Mouse (Mus musculus): ENCODE data around the gene Dbn1. TPM values are rescaled to one million over a fixed set of nuclear protein-coding genes. Genes with fewer than 3 reads are reported as not detected.

The Dbn1 gene
- polyA plus RNA-seq, 1 experiment from 2014 or later = 64.9 TPM

DNA sequence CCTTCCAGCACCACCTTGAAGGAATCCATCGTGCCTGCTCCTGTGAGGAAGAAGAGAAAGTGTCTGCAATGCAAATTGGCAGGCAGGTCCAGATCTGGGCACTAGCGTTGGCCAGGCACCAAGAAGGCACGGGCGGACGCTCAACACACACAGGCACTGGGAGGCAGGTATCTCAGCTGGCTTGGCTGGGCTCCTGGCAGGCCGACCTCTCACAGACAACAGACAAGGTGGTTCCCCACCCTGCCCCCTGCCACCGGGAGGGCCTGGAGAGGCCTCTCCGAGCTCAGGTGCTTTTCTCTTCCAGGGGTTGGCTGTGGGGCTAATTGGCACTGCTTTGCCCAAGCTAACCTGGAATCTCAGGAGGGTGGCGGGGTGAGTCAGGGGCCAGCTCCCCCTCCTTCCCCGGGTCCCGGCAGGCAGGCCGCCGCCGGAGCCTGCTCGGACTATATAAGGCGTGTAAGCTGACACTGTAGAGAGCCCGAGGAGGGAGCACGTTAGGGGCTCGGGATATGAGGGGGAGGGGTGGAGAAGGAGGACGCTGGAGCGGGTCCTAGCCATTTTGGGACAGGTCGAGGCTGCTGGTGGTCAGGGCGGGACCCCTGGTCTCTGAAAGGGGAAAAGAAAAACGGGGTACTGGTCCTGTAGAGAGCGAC lies 24.6 kb upstream of the Dbn1 start:
- peak overlapping the region; percentile 71 for H3K9ac ChIP-seq (ENCODE audit: low read depth, low read length)
- peaks cover 4% of the 10 kb centered on the region; the same call in 1 of the 2 replicates for H3K27me3 ChIP-seq (replicated peaks; ENCODE audit: control insufficient read depth, insufficient read depth, low read length)
- WGBS = 2% methylated on average over 25 of the region's 25 CpGs
- no peaks in the 10 kb centered on the region for H3K9me3 ChIP-seq (ENCODE audit: control insufficient read depth, low read length)
- H3K36me3 ChIP-seq (ENCODE audit: control insufficient read depth, insufficient read depth, low read length) = peaks cover 4% of the 10 kb centered on the region; the same call in 1 of the 2 replicates
- H3K4me2 ChIP-seq = peak overlapping the region; percentile 97
- DNase-seq (ENCODE audit: low spot score) (peak; percentile 72), ATAC-seq (replicated peaks; ENCODE audit: low FRiP score) (peak; percentile 41; the same call in 1 of the 2 replicates)
- peaks cover 29% of the 10 kb centered on the region for H3K4me1 ChIP-seq (replicated peaks; ENCODE audit: control insufficient read depth, insufficient read depth, low read length)
- H3K27ac ChIP-seq (ENCODE audit: low read depth, low read length) = peak overlapping the region; percentile 44
- peak overlapping the region; percentile 72 for H3K4me3 ChIP-seq (ENCODE audit: low read depth, low read length)

DNA sequence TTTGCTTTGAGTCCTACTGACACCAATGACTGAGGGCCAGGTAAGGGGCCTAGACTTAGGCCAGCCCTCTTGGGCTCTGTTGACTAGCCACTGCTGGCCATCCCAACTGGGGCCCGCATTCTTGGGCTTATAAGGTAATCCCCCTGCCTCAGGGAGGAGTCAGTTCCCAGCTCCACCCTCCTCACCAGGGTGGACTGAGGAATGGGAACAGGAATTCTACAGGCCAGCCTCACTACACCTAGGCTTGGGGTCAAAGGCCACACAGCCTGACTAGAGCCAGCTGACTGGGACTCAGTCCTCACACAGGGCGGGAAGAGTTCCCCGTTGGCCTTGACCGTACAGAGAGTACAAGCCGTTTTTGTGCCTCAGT lies 23.6 kb upstream of the Dbn1 start:
- ATAC-seq (replicated peaks; ENCODE audit: low FRiP score) = no peak; the same call in 1 of the 2 replicates
- no peak for DNase-seq (ENCODE audit: low spot score)
- no peaks in the 10 kb centered on the region for H3K9me3 ChIP-seq (ENCODE audit: control insufficient read depth, low read length)

DNA sequence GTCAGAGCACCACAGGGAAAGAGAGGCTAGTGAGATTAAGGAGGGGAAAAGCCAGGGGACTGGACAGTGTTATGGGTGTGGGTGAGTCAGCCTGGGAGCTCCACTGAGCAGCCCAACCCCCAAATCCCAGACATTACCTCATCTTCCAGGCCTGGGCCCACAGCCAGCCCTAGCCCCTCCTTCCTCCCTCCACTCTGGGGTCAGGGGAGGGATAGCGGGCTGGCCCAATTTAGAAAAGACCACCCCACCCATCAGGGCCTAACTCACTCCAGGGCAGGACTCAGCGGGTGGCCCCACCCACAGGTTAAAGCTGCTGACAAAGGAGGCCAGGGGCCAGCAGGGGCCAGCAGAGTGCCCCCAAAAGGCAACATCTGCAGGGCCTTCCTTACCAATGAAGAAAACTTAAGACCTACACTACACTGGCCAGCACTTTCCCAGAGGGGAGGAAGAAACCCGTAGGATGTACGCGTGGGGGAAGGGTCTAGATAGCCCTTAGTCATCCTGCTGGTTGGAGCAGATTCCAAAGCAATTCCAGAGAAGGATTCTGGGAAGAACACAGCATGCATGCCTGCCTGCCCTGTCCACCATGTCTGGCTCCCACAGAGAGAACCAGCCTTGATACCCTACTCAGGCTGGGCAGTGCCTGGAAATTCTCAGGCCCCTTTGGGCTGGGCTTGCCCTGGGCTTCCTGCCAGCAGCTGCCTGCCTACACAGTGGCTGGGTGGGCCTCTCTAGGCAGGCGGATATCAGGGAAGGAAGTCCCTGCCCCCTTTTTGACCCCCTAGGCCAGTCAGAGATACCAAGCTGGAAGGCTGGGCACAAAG lies 23.0 kb upstream of the Dbn1 start:
- ATAC-seq (replicated peaks; ENCODE audit: low FRiP score) (peak; percentile 54), DNase-seq (ENCODE audit: low spot score) (peak; percentile 74)
- Histone ChIP-seq H3K4me3 (ENCODE audit: low read depth, low read length) (peak overlapping the region; percentile 72), H3K36me3 (ENCODE audit: control insufficient read depth, insufficient read depth, low read length) (peaks cover 18% of the 10 kb centered on the region; the same call in 1 of the 2 replicates), H3K9me3 (ENCODE audit: control insufficient read depth, low read length) (no peaks in the 10 kb centered on the region), H3K4me2 (peak overlapping the region; percentile 97), H3K27ac (ENCODE audit: low read depth, low read length) (peak overlapping the region; percentile 81), H3K9ac (ENCODE audit: low read depth, low read length) (peak overlapping the region; percentile 38), H3K4me1 (replicated peaks; ENCODE audit: control insufficient read depth, insufficient read depth, low read length) (peaks cover 29% of the 10 kb centered on the region), H3K27me3 (replicated peaks; ENCODE audit: control insufficient read depth, insufficient read depth, low read length) (peaks cover 4% of the 10 kb centered on the region; the same call in 1 of the 2 replicates)
- 13% methylated on average over 6 of the region's 6 CpGs for WGBS

More for the DNA sequence above, 23.6 kb upstream of the Dbn1 start:
- peak overlapping the region; percentile 38 for H3K9ac ChIP-seq (ENCODE audit: low read depth, low read length)
- H3K4me1 ChIP-seq (replicated peaks; ENCODE audit: control insufficient read depth, insufficient read depth, low read length) = peaks cover 29% of the 10 kb centered on the region
- H3K4me2 ChIP-seq = peak overlapping the region; percentile 97
- WGBS = 29% methylated on average over 5 of the region's 5 CpGs
- peak overlapping the region; percentile 72 for H3K4me3 ChIP-seq (ENCODE audit: low read depth, low read length)
- H3K36me3 ChIP-seq (ENCODE audit: control insufficient read depth, insufficient read depth, low read length) = peaks cover 12% of the 10 kb centered on the region; the same call in 1 of the 2 replicates
- peaks cover 4% of the 10 kb centered on the region; the same call in 1 of the 2 replicates for H3K27me3 ChIP-seq (replicated peaks; ENCODE audit: control insufficient read depth, insufficient read depth, low read length)
- peak overlapping the region; percentile 81 for H3K27ac ChIP-seq (ENCODE audit: low read depth, low read length)

DNA sequence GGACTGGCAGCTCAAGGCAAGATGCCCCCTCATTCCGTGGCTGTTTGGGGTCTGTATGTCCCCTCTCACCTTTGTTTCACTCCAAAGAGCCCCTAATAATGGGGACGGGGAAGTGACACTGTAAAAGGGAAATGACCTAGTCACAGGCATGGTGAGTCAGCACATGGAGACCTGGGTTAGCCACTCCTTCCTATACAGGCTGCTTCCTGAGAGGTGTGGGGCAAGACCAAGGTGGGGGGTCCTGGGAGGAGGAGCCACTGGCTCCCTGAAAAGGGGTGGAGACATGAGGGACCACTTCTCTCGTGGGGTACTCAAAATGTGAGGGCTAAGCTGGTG lies 22.4 kb upstream of the Dbn1 start:
- Histone ChIP-seq H3K4me3 (ENCODE audit: low read depth, low read length) (peak overlapping the region; percentile 8; the same call in 1 of the 2 replicates), H3K9ac (ENCODE audit: low read depth, low read length) (peak overlapping the region; percentile 38; the same call in 1 of the 2 replicates), H3K27ac (ENCODE audit: low read depth, low read length) (peak overlapping the region; percentile 81), H3K4me2 (peak overlapping the region; percentile 97), H3K36me3 (ENCODE audit: control insufficient read depth, insufficient read depth, low read length) (peaks cover 22% of the 10 kb centered on the region; the same call in 1 of the 2 replicates), H3K4me1 (replicated peaks; ENCODE audit: control insufficient read depth, insufficient read depth, low read length) (peaks cover 29% of the 10 kb centered on the region), H3K27me3 (replicated peaks; ENCODE audit: control insufficient read depth, insufficient read depth, low read length) (peaks cover 4% of the 10 kb centered on the region; the same call in 1 of the 2 replicates), H3K9me3 (ENCODE audit: control insufficient read depth, low read length) (no peaks in the 10 kb centered on the region)
- 34% methylated on average over 3 of the region's 3 CpGs for WGBS
- ATAC-seq (replicated peaks; ENCODE audit: low FRiP score) (no peak), DNase-seq (ENCODE audit: low spot score) (no peak)

DNA sequence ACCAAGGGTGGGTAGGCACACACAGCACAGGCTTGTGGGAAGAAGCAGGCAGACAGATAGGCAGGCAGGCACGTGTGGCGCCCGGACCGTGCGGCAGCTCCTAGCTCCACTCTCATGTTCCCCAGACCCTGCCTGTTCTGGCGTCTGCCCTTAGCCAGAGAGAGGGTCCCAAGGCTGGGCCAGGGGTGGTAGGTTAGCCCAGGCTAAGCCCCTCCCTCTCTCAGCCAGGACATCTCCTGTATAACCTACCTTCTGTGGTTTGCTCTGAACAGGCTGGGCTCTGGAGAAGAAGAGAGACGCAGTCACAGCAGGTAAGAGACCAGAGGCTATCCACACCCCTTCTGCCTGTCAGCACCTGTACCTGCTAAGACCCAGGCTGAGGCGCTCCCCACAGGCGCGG lies 20.6 kb upstream of the Dbn1 start:
- Histone ChIP-seq H3K4me3 (ENCODE audit: low read depth, low read length) (no peak overlapping the region), H3K4me1 (replicated peaks; ENCODE audit: control insufficient read depth, insufficient read depth, low read length) (peaks cover 29% of the 10 kb centered on the region), H3K27me3 (replicated peaks; ENCODE audit: control insufficient read depth, insufficient read depth, low read length) (no peaks in the 10 kb centered on the region), H3K27ac (ENCODE audit: low read depth, low read length) (no peak overlapping the region), H3K4me2 (no peak overlapping the region), H3K9me3 (ENCODE audit: control insufficient read depth, low read length) (no peaks in the 10 kb centered on the region), H3K36me3 (ENCODE audit: control insufficient read depth, insufficient read depth, low read length) (peaks cover 24% of the 10 kb centered on the region), H3K9ac (ENCODE audit: low read depth, low read length) (no peak overlapping the region)
- 92% methylated on average over 10 of the region's 10 CpGs for WGBS
- DNase-seq (ENCODE audit: low spot score) (no peak), ATAC-seq (replicated peaks; ENCODE audit: low FRiP score) (no peak)

DNA sequence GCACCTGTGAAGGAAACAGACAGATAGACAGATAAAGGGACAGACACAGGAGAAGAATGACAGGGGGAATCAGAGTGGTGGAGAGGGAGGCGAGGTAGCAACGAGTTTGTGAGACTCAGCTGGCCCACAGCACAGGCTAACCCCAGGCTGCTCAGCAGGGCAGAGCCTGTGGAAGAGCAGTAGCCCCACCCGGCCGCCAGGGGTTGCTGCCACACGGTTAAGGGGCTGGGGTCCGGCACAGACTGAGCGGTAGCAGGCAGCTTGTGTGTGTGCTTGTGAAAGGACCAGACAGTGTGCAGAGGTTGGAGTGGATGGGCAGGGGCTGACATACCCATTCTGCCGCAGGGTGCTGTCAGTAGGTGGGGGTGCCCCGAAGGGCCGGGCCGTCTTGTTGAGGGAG lies 20.0 kb upstream of the Dbn1 start:
- Histone ChIP-seq H3K36me3 (ENCODE audit: control insufficient read depth, insufficient read depth, low read length) (peaks cover 28% of the 10 kb centered on the region), H3K4me1 (replicated peaks; ENCODE audit: control insufficient read depth, insufficient read depth, low read length) (peaks cover 29% of the 10 kb centered on the region), H3K27me3 (replicated peaks; ENCODE audit: control insufficient read depth, insufficient read depth, low read length) (no peaks in the 10 kb centered on the region), H3K9me3 (ENCODE audit: control insufficient read depth, low read length) (no peaks in the 10 kb centered on the region), H3K4me2 (no peak overlapping the region), H3K27ac (ENCODE audit: low read depth, low read length) (no peak overlapping the region), H3K4me3 (ENCODE audit: low read depth, low read length) (no peak overlapping the region), H3K9ac (ENCODE audit: low read depth, low read length) (no peak overlapping the region)
- DNase-seq (ENCODE audit: low spot score) (no peak), ATAC-seq (replicated peaks; ENCODE audit: low FRiP score) (no peak)
- WGBS = 60% methylated on average over 11 of the region's 11 CpGs

DNA sequence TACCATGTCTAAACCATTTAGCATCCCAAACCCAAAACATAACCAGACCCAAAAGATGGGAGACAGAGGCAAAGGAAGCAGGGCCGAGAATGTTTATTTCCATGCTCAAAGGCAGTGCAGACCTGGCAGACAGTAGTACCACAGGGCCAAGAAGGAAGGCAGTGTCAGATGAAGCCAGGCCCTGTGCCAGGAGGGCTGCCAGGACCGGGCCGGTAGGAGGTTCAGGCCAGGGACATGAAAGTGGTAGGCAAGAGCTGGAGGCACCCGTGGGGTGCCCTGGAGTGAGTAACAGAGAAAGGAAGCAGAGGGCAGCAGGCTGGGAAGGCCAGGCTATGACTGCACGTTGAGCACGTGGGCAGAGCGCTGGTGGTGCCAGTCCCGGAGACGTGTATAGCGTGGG lies 18.8 kb upstream of the Dbn1 start:
- Histone ChIP-seq H3K27me3 (replicated peaks; ENCODE audit: control insufficient read depth, insufficient read depth, low read length) (no peaks in the 10 kb centered on the region), H3K4me1 (replicated peaks; ENCODE audit: control insufficient read depth, insufficient read depth, low read length) (peaks cover 20% of the 10 kb centered on the region), H3K27ac (ENCODE audit: low read depth, low read length) (no peak overlapping the region), H3K4me3 (ENCODE audit: low read depth, low read length) (no peak overlapping the region), H3K36me3 (ENCODE audit: control insufficient read depth, insufficient read depth, low read length) (peaks cover 28% of the 10 kb centered on the region), H3K9me3 (ENCODE audit: control insufficient read depth, low read length) (no peaks in the 10 kb centered on the region), H3K4me2 (no peak overlapping the region), H3K9ac (ENCODE audit: low read depth, low read length) (no peak overlapping the region)
- DNase-seq (ENCODE audit: low spot score) (no peak), ATAC-seq (replicated peaks; ENCODE audit: low FRiP score) (no peak)
- 91% methylated on average over 10 of the region's 10 CpGs for WGBS

DNA sequence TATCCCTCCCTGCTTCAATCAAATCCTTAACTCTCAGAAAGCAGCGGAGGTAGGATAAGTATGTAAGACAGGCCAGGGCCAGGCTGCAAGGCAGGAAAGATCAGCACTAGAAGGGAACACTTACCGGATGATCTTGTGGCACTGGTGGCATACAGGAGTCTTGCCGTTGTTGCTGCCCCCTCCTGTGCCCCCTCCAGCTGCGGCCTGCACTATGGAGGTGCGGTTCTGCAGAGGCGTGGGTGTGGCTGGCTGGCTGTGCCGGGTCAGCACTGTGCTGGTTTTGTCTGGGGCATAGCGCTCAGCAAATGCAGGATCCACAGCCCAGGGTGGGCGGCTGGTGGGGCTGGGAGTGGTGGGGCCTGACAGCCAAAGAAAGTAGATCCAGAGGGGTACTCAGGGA lies 17.9 kb upstream of the Dbn1 start:
- no peaks in the 10 kb centered on the region for H3K9me3 ChIP-seq (ENCODE audit: control insufficient read depth, low read length)
- H3K27ac ChIP-seq (ENCODE audit: low read depth, low read length) = no peak overlapping the region
- no peak overlapping the region for H3K4me3 ChIP-seq (ENCODE audit: low read depth, low read length)
- ATAC-seq (replicated peaks; ENCODE audit: low FRiP score) (no peak), DNase-seq (ENCODE audit: low spot score) (no peak)
- 91% methylated on average over 9 of the region's 9 CpGs for WGBS
- H3K27me3 ChIP-seq (replicated peaks; ENCODE audit: control insufficient read depth, insufficient read depth, low read length) = no peaks in the 10 kb centered on the region
- no peak overlapping the region for H3K4me2 ChIP-seq
- H3K4me1 ChIP-seq (replicated peaks; ENCODE audit: control insufficient read depth, insufficient read depth, low read length) = peaks cover 11% of the 10 kb centered on the region
- H3K36me3 ChIP-seq (ENCODE audit: control insufficient read depth, insufficient read depth, low read length) = peaks cover 28% of the 10 kb centered on the region
- no peak overlapping the region for H3K9ac ChIP-seq (ENCODE audit: low read depth, low read length)
